Mouse (Mus musculus) liver, embryonic 12.5 days (tissue): ENCODE results near the gene Strip2. TPM values are rescaled to one million over a fixed set of nuclear protein-coding genes. Genes with fewer than 3 reads are reported as not detected.

ENCODE experiments used
- ATAC-seq: fragments of 200-750 bp; cut with Nextera tagmentation; 2 replicates; pipeline ENCODE4 v1.8.0; 2017; ENCODE audit warnings: moderate number of reproducible peaks, mild to moderate bottlenecking, moderate library complexity
- H3K27ac ChIP-seq: fragments of 300-500 bp; sonication (generic); 2 replicates; pipeline ENCODE4 v1.5.1; 2016; ENCODE audit warnings: mild to moderate bottlenecking
- H3K27me3 ChIP-seq: fragments of 300-500 bp; sonication (generic); replicated peaks from 2 replicates; pipeline ENCODE4 v1.6.1; 2016; ENCODE audit warnings: mild to moderate bottlenecking, moderate library complexity
- H3K36me3 ChIP-seq: fragments of 300-500 bp; sonication (generic); 2 replicates; pipeline ENCODE4 v1.6.1; 2016; ENCODE audit warnings: mild to moderate bottlenecking, moderate library complexity
- H3K4me1 ChIP-seq: fragments of 300-500 bp; sonication (generic); 2 replicates; pipeline ENCODE4 v1.6.1; 2016
- H3K4me2 ChIP-seq: fragments of 300-500 bp; sonication (generic); 2 replicates; pipeline ENCODE4 v1.6.1; 2016; ENCODE audit warnings: mild to moderate bottlenecking, moderate library complexity
- H3K4me3 ChIP-seq: fragments of 300-500 bp; sonication (generic); 2 replicates; pipeline ENCODE4 v1.5.1; 2016; ENCODE audit warnings: mild to moderate bottlenecking, moderate library complexity
- H3K9ac ChIP-seq: fragments of 300-500 bp; sonication (generic); 2 replicates; pipeline ENCODE4 v1.6.1; 2016; ENCODE audit warnings: mild to moderate bottlenecking, moderate library complexity
- H3K9me3 ChIP-seq: fragments of 300-500 bp; sonication (generic); replicated peaks from 2 replicates; pipeline ENCODE4 v1.6.1; 2016; ENCODE audit warnings: mild to moderate bottlenecking, moderate library complexity
- WGBS: fragments of 180-500 bp; shearing (Covaris S2); methylation state at CpG from one replicate; pipeline ENCODE4 v1.1.7; 2016; ENCODE audit not compliant: insufficient replicate concordance; 5-methylcytosine and 5-hydroxymethylcytosine counted together
- polyA plus RNA-seq: library from polyadenylated mRNA; unstranded; fragments of >200 nt; fragmentation: Nextera tagmentation; extraction: Ambion mirVana; gene quantifications from 2 replicates; pipeline ENCODE4 v1.2.1, GENCODE M21; 2016

Gene Strip2
- polyA plus RNA-seq, 1 experiment from 2014 or later = 0.54 TPM

DNA sequence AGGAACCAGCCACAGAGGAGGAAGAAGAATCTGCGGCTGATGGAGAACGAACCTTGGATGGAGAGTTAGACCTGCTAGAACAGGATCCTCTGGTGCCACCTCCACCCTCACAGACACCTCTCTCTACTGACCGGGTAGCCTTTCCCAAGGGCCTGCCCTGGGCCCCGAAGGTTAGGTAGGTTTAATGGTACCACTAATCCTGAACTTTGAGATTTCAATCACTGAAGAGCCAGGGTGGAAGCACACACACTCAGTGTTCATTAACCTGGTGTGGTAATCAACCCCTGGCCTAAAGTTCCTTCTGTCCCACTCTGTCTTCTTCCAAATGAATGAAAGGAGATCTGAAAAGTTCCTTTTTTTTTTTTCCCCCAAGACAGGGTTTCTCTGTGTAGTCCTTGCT, 14.4 kb downstream of the Strip2 start:
- ATAC-seq = no peak
- no peaks in the 10 kb centered on the region; the same call in 1 of the 2 replicates for H3K27me3 ChIP-seq
- H3K36me3 ChIP-seq = no peaks in the 10 kb centered on the region
- no peaks in the 10 kb centered on the region for H3K9me3 ChIP-seq
- no peaks in the 10 kb centered on the region for H3K4me1 ChIP-seq
- 74% methylated on average over 4 of the region's 4 CpGs for WGBS
- H3K27ac ChIP-seq = no peak overlapping the region
- H3K9ac ChIP-seq = no peak overlapping the region
- no peak overlapping the region for H3K4me3 ChIP-seq
- H3K4me2 ChIP-seq = no peak overlapping the region

- 75% methylated on average over 1 of the region's 1 CpGs for WGBS
- Histone ChIP-seq H3K4me3 (no peak overlapping the region), H3K27ac (no peak overlapping the region), H3K4me1 (no peaks in the 10 kb centered on the region), H3K27me3 (no peaks in the 10 kb centered on the region), H3K9ac (no peak overlapping the region), H3K36me3 (no peaks in the 10 kb centered on the region), H3K4me2 (no peak overlapping the region), H3K9me3 (no peaks in the 10 kb centered on the region)
- no peak for ATAC-seq
These were observed 18.9 kb downstream of the Strip2 start for GRCm38 (mm10) chr6:29935741-29936140.

DNA sequence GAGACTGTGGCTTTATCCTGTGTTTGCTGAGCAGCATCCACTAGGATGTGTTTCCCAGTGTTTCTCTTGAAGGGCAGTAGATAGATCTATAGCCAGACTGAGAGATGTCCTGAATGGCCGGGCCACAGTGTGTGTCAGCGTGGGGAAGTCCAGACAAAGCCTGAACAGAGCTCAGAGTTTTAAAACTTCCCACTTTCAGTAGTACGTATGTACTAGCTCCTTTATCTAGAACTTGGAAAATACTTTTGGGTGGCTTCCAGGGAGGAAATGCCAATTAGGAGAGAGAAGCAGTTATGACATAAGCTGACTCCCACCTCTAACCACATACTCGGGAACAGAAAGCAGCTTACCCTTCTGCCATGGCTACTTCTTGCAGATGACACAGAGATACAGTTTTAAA, 23.6 kb downstream of the Strip2 start:
- WGBS = 57% methylated on average over 4 of the region's 4 CpGs
- no peaks in the 10 kb centered on the region for H3K4me1 ChIP-seq
- H3K9ac ChIP-seq = no peak overlapping the region
- H3K36me3 ChIP-seq = no peaks in the 10 kb centered on the region
- no peak for ATAC-seq
- no peaks in the 10 kb centered on the region for H3K27me3 ChIP-seq
- no peak overlapping the region for H3K4me3 ChIP-seq
- H3K9me3 ChIP-seq = no peaks in the 10 kb centered on the region
- no peak overlapping the region for H3K27ac ChIP-seq
- H3K4me2 ChIP-seq = no peak overlapping the region

DNA sequence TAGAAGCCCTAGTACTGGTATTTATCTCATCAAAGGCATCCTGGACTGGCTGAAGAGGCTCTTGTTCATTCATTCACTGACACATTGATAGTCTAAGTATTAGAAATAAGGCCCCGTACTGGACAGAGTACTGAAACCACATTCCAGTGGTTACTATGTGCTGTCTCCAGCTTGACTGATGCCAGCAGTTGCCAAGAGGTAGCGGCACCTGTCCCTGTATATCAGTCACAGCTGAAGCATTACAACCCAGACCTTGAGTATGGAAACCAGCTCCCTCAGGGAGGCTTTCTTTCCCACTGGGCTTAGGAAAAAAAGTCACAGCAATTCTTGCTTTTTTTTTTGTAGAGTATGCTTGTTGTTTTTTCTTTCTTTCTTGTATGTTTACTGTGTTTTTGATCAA, 24.2 kb downstream of the Strip2 start:
- no peaks in the 10 kb centered on the region for H3K27me3 ChIP-seq
- H3K4me3 ChIP-seq = no peak overlapping the region
- H3K9me3 ChIP-seq = no peaks in the 10 kb centered on the region
- no peak overlapping the region for H3K9ac ChIP-seq
- H3K27ac ChIP-seq = no peak overlapping the region
- H3K4me2 ChIP-seq = no peak overlapping the region
- H3K36me3 ChIP-seq = no peaks in the 10 kb centered on the region
- no peaks in the 10 kb centered on the region for H3K4me1 ChIP-seq
- WGBS = 72% methylated on average over 2 of the region's 2 CpGs
- ATAC-seq = no peak

- ATAC-seq = no peak
- H3K9ac ChIP-seq = no peak overlapping the region
- no peak overlapping the region for H3K4me2 ChIP-seq
- H3K27me3 ChIP-seq = no peaks in the 10 kb centered on the region
- no peaks in the 10 kb centered on the region for H3K4me1 ChIP-seq
- H3K9me3 ChIP-seq = no peaks in the 10 kb centered on the region
- 76% methylated on average over 1 of the region's 1 CpGs for WGBS
- no peak overlapping the region for H3K4me3 ChIP-seq
- no peak overlapping the region for H3K27ac ChIP-seq
- no peaks in the 10 kb centered on the region for H3K36me3 ChIP-seq
These were observed 27.7 kb downstream of the Strip2 start for GRCm38 (mm10) chr6:29944465-29944864.

GRCm38 (mm10) chr6:29946568-29946967, 29.8 kb downstream of the Strip2 start:
- H3K4me2 ChIP-seq = no peak overlapping the region
- H3K9ac ChIP-seq = no peak overlapping the region
- no peak for ATAC-seq
- WGBS = 79% methylated on average over 2 of the region's 2 CpGs
- no peaks in the 10 kb centered on the region for H3K9me3 ChIP-seq
- no peak overlapping the region for H3K4me3 ChIP-seq
- no peak overlapping the region for H3K27ac ChIP-seq
- no peaks in the 10 kb centered on the region for H3K36me3 ChIP-seq
- no peaks in the 10 kb centered on the region for H3K4me1 ChIP-seq
- no peaks in the 10 kb centered on the region for H3K27me3 ChIP-seq

GRCm38 (mm10) chr6:29947823-29948222, 31.0 kb downstream of the Strip2 start:
- WGBS = 56% methylated on average over 6 of the region's 6 CpGs
- H3K4me3 ChIP-seq = no peak overlapping the region
- H3K36me3 ChIP-seq = no peaks in the 10 kb centered on the region
- no peak for ATAC-seq
- H3K27me3 ChIP-seq = no peaks in the 10 kb centered on the region
- H3K4me2 ChIP-seq = no peak overlapping the region
- no peak overlapping the region for H3K9ac ChIP-seq
- no peaks in the 10 kb centered on the region for H3K4me1 ChIP-seq
- H3K27ac ChIP-seq = no peak overlapping the region
- no peaks in the 10 kb centered on the region for H3K9me3 ChIP-seq

DNA sequence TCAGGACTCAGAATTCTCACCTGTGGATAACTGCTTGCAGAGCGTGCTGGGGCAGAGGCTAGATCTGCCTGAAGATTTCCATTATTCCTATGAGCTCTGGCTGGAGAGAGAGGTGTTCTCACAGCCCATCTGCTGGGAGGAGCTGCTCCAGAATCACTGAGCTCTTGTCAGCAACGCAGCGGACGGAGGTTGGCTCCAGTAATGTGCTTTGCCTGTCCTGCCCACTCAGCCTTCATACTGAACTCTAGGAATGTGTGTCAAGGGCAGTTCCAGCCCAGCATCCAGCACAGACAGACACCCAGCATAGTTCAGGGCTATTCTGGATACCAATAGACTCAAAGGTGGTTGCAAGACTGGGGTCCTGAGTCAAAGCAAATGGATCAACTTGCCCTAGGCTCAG, 39.9 kb downstream of the Strip2 start:
- no peaks in the 10 kb centered on the region for H3K9me3 ChIP-seq
- H3K9ac ChIP-seq = no peak overlapping the region
- no peaks in the 10 kb centered on the region for H3K27me3 ChIP-seq
- no peak overlapping the region for H3K4me2 ChIP-seq
- no peaks in the 10 kb centered on the region for H3K36me3 ChIP-seq
- WGBS = 79% methylated on average over 4 of the region's 4 CpGs
- H3K4me1 ChIP-seq = no peaks in the 10 kb centered on the region
- no peak overlapping the region for H3K27ac ChIP-seq
- no peak for ATAC-seq
- H3K4me3 ChIP-seq = no peak overlapping the region

DNA sequence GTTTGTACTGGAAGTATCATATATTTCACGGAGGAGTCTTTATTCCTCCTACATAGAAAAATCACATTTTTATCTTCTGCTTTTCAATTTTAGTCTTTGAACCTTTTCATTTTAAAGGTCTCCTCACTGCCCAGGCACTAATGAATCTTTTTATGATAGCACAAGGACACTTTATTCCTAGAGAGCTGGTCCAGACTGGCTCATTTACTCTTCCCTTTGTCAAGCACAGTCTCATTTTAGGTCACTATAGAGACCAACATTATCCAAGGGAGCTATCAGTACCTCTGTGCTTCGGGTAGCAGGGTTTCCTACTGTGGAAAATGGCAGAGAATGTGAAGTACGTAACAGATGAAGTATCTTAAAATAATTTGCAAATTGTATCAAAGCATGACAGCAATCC, 41.9 kb downstream of the Strip2 start:
- Histone ChIP-seq H3K9ac (no peak overlapping the region), H3K27me3 (no peaks in the 10 kb centered on the region), H3K36me3 (no peaks in the 10 kb centered on the region), H3K9me3 (no peaks in the 10 kb centered on the region), H3K4me2 (no peak overlapping the region), H3K4me3 (no peak overlapping the region), H3K4me1 (no peaks in the 10 kb centered on the region), H3K27ac (no peak overlapping the region)
- ATAC-seq = no peak
- 56% methylated on average over 3 of the region's 3 CpGs for WGBS

- H3K27me3 ChIP-seq = no peaks in the 10 kb centered on the region
- H3K36me3 ChIP-seq = no peaks in the 10 kb centered on the region
- no peak for ATAC-seq
- no peak overlapping the region for H3K4me3 ChIP-seq
- H3K9me3 ChIP-seq = no peaks in the 10 kb centered on the region
- H3K4me1 ChIP-seq = no peaks in the 10 kb centered on the region
- no peak overlapping the region for H3K27ac ChIP-seq
- no peak overlapping the region for H3K9ac ChIP-seq
- WGBS = 73% methylated on average over 6 of the region's 6 CpGs
- no peak overlapping the region for H3K4me2 ChIP-seq
These were observed 44.3 kb downstream of the Strip2 start for GRCm38 (mm10) chr6:29961081-29961480.

GRCm38 (mm10) chr6:29967917-29968316, 51.1 kb downstream of the Strip2 start:
- H3K27ac ChIP-seq = no peak overlapping the region
- no peak overlapping the region for H3K4me2 ChIP-seq
- WGBS = 68% methylated on average over 7 of the region's 7 CpGs
- no peak for ATAC-seq
- H3K36me3 ChIP-seq = no peaks in the 10 kb centered on the region
- no peaks in the 10 kb centered on the region for H3K4me1 ChIP-seq
- no peaks in the 10 kb centered on the region for H3K9me3 ChIP-seq
- H3K9ac ChIP-seq = no peak overlapping the region
- no peaks in the 10 kb centered on the region for H3K27me3 ChIP-seq
- no peak overlapping the region for H3K4me3 ChIP-seq

- peaks cover 5% of the 10 kb centered on the region; the same call in 1 of the 2 replicates for H3K27me3 ChIP-seq
- no peak overlapping the region for H3K4me2 ChIP-seq
- H3K9me3 ChIP-seq = no peaks in the 10 kb centered on the region
- no peak overlapping the region for H3K27ac ChIP-seq
- H3K36me3 ChIP-seq = no peaks in the 10 kb centered on the region
- H3K4me1 ChIP-seq = no peaks in the 10 kb centered on the region
- WGBS = 69% methylated on average over 5 of the region's 5 CpGs
- no peak for ATAC-seq
- no peak overlapping the region for H3K9ac ChIP-seq
- H3K4me3 ChIP-seq = no peak overlapping the region
These were observed 56.5 kb downstream of the Strip2 start for GRCm38 (mm10) chr6:29973341-29973740.

DNA sequence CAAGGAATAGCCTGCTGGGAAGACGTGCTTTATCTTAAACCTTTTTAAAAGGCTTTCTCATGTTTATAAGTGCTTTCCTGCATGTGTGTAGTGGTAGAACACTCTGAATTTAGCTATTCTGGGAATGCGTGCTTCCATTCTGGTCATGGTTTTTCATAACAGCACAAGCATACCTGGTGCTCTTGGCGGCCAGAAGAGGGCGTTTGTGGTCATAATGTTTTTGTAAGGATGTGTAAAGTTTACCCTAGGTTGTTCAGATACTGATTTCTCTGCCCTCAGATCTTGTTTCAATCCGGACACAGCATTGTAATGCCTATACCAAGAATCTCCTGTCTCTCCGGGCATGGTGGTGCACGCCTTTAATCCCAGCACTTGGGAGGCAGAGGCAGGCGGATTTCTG, 58.0 kb downstream of the Strip2 start:
- H3K4me1 ChIP-seq = no peaks in the 10 kb centered on the region
- no peak overlapping the region for H3K9ac ChIP-seq
- no peak overlapping the region for H3K4me2 ChIP-seq
- 54% methylated on average over 8 of the region's 8 CpGs for WGBS
- H3K27me3 ChIP-seq = peaks cover 5% of the 10 kb centered on the region; the same call in 1 of the 2 replicates
- H3K27ac ChIP-seq = no peak overlapping the region
- no peaks in the 10 kb centered on the region for H3K9me3 ChIP-seq
- H3K4me3 ChIP-seq = no peak overlapping the region
- no peak for ATAC-seq
- H3K36me3 ChIP-seq = no peaks in the 10 kb centered on the region
